Mouse (Mus musculus) MEL (cell line): Measurements from ENCODE around the gene Foxn1.

Source experiments
- CHD1 ChIP-seq: IDR thresholded peaks from 2 replicates; pipeline ENCODE4 v1.6.1; 2012; ENCODE audit warnings: low read depth, mild to moderate bottlenecking, inconsistent platforms, low read length, improper control_type of control experiment
- CTCF ChIP-seq, 3 experiments: IDR thresholded peaks in 2 of 3; conservative IDR thresholded peaks in 1 of 3; 2 replicates each; pipeline ENCODE4 v1.5.1; 2011 to 2012; ENCODE audit warnings: low read length in 3 of 3, low read depth in 2 of 3, mild to moderate bottlenecking in 2 of 3, improper control_type of control experiment in 1 of 3, inconsistent platforms in 1 of 3, mixed read lengths in 1 of 3, moderate library complexity in 1 of 3; ENCODE audit not compliant: control insufficient read depth in 1 of 3, insufficient read depth in 1 of 3, poor library complexity in 1 of 3, severe bottlenecking in 1 of 3
- EP300 ChIP-seq, 2 experiments: IDR thresholded peaks; 2 replicates each; pipeline ENCODE4 v1.6.1; 2011; ENCODE audit warnings: improper control_type of control experiment in 2 of 2, low read length in 2 of 2, low read depth in 1 of 2, mild to moderate bottlenecking in 1 of 2
- MAZ ChIP-seq: IDR thresholded peaks from 2 replicates; pipeline ENCODE4 v1.6.1; 2012; ENCODE audit warnings: low read depth, mild to moderate bottlenecking, inconsistent platforms, low read length, improper control_type of control experiment
- MYC ChIP-seq: IDR thresholded peaks from 2 replicates; pipeline ENCODE4 v1.6.1; 2011; ENCODE audit warnings: low read depth, mild to moderate bottlenecking, low read length, improper control_type of control experiment, moderate library complexity
- POLR2A ChIP-seq, 2 experiments: IDR thresholded peaks; 2 replicates each; pipeline ENCODE4 v1.6.1; 2011 to 2012; ENCODE audit warnings: low read length in 2 of 2, mild to moderate bottlenecking in 2 of 2, control low read depth in 1 of 2, improper control_type of control experiment in 1 of 2, low read depth in 1 of 2, moderate library complexity in 1 of 2; ENCODE audit not compliant: control insufficient read depth in 1 of 2, insufficient read depth in 1 of 2, poor library complexity in 1 of 2
- RAD21 ChIP-seq: IDR thresholded peaks from 2 replicates; pipeline ENCODE4 v1.6.1; 2011; ENCODE audit warnings: mild to moderate bottlenecking, low read depth, low read length, improper control_type of control experiment
- RCOR1 ChIP-seq: IDR thresholded peaks from 2 replicates; pipeline ENCODE4 v1.6.1; 2012; ENCODE audit warnings: low read depth, mild to moderate bottlenecking, inconsistent platforms, low read length, improper control_type of control experiment
- SIN3A ChIP-seq: IDR thresholded peaks from 2 replicates; pipeline ENCODE4 v1.6.1; 2012; ENCODE audit warnings: low read length, improper control_type of control experiment, inconsistent platforms
- SMC3 ChIP-seq: IDR thresholded peaks from 2 replicates; pipeline ENCODE4 v1.6.1; 2011; ENCODE audit warnings: low read depth, low read length, improper control_type of control experiment
- UBTF ChIP-seq: IDR thresholded peaks from 2 replicates; pipeline ENCODE4 v1.6.1; 2012; ENCODE audit warnings: low read depth, mild to moderate bottlenecking, inconsistent platforms, low read length, improper control_type of control experiment, moderate library complexity, borderline replicate concordance; ENCODE audit not compliant: insufficient read depth
- USF2 ChIP-seq, 2 experiments: IDR thresholded peaks; 2 replicates each; pipeline ENCODE4 v1.6.1; 2011 to 2012; ENCODE audit warnings: improper control_type of control experiment in 2 of 2, low read length in 2 of 2, borderline replicate concordance in 1 of 2, inconsistent platforms in 1 of 2, low read depth in 1 of 2, mild to moderate bottlenecking in 1 of 2; ENCODE audit not compliant: insufficient read depth in 1 of 2
- ZKSCAN1 ChIP-seq: IDR thresholded peaks from 2 replicates; pipeline ENCODE4 v1.6.1; 2012; ENCODE audit warnings: low read depth, mild to moderate bottlenecking, inconsistent platforms, low read length, improper control_type of control experiment, moderate library complexity
- ZMIZ1 ChIP-seq: IDR thresholded peaks from 2 replicates; pipeline ENCODE4 v1.6.1; 2012; ENCODE audit warnings: low read depth, mild to moderate bottlenecking, inconsistent platforms, low read length, improper control_type of control experiment, moderate library complexity

- TF ChIP-seq EP300 (IDR thresholded peaks at IDR 0.05; ENCODE audit: low read depth in 1 of 2, low read length in 2 of 2): no peak
- TF ChIP-seq USF2 (IDR thresholded peaks at IDR 0.05; ENCODE audit: borderline replicate concordance in 1 of 2, insufficient read depth in 1 of 2, low read depth in 1 of 2, low read length in 2 of 2): no peak
- no peak for TF ChIP-seq POLR2A (IDR thresholded peaks at IDR 0.05; ENCODE audit: control insufficient read depth in 1 of 2, insufficient read depth in 1 of 2, low read depth in 1 of 2, low read length in 2 of 2, poor library complexity in 1 of 2)
- no peak for TF ChIP-seq RAD21
- TF ChIP-seq SIN3A: no peak
- TF ChIP-seq CTCF (IDR thresholded peaks at IDR 0.05 in 2 of 3, conservative IDR thresholded peaks at IDR 0.05 in 1 of 3; ENCODE audit: control insufficient read depth in 1 of 3, insufficient read depth in 1 of 3, low read depth in 2 of 3, low read length in 3 of 3, poor library complexity in 1 of 3, severe bottlenecking in 1 of 3): no peak
- no peak for TF ChIP-seq ZKSCAN1
- no peak for TF ChIP-seq RCOR1
- TF ChIP-seq MYC: no peak
- TF ChIP-seq SMC3: no peak
- no peak for TF ChIP-seq ZMIZ1
- no peak for TF ChIP-seq UBTF
- no peak for TF ChIP-seq MAZ
- no peak for TF ChIP-seq CHD1
These were observed 12.2 kb downstream of the Foxn1 start for GRCm38 (mm10) chr11:78374147-78374546.
